In the genomic region with DNA sequence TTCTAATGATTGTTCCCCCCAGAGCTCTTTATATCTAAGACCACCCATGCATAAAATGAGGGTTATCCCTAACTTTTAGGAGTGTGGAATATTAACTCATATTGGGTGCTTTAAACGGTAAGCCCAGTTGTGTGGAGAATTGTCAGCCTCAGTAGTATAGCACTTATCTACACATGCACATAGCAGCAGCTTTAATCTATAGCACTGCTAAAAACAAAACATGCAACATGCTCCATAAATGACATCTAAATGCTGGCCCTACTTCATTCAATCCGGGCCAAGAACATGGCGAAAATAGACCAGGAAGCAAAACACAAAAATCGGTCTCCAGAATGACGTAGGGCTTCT, we compare ENCODE assay signal across 9 mouse cellular contexts. TPM values are rescaled to one million over a fixed set of nuclear protein-coding genes. Genes with fewer than 3 reads are reported as not detected.
DNase-seq lines count a peak whose midpoint lies in the region; ATAC-seq and TF ChIP-seq lines count a peak whose summit lies in the region.
"Had no signal": no experiment of that assay in that cellular context is flagged by ENCODE, and none has a peak within 500 bp of the region (broad histone marks: within the 10 kb centered on the region; RNA-seq: fewer than 3 reads in every experiment).

No protein-coding gene starts in this region.

- no peak for DNase-seq in kidney, postnatal 0 days (ENCODE audit: low spot score)
- DNase-seq in kidney, postnatal 10 days, result no peak
- no peak for DNase-seq in embryonic facial prominence, embryonic 11.5 days (ENCODE audit: low spot score)
- no peak for DNase-seq in adrenal gland, postnatal 4 days (ENCODE audit: low spot score in 2 of 2)
- no peak for DNase-seq in yolk sac, embryonic 10.5 days (ENCODE audit: low spot score)
- no peak for DNase-seq in adrenal gland, adult 2 months

- H3K36me3 ChIP-seq in kidney, postnatal 0 days (ENCODE audit: insufficient read depth, low read length), result peaks cover 19% of the 10 kb centered on the region
- H3K36me3 ChIP-seq in embryonic facial prominence, embryonic 11.5 days (replicated peaks; ENCODE audit: control insufficient read depth, insufficient read depth, low read depth, low read length), result peaks cover 21% of the 10 kb centered on the region
- H3K36me3 ChIP-seq in hindbrain, embryonic 16.5 days (ENCODE audit: control insufficient read depth, insufficient read depth, low read length), result peaks cover 22% of the 10 kb centered on the region
- peaks cover 8% of the 10 kb centered on the region for H3K36me3 ChIP-seq in midbrain, embryonic 15.5 days (replicated peaks)

- H3K4me2 ChIP-seq in kidney, postnatal 0 days (ENCODE audit: low read length), result peak overlapping the region; percentile 62
- H3K4me2 ChIP-seq in embryonic facial prominence, embryonic 11.5 days (ENCODE audit: low read depth, low read length), result peak overlapping the region; percentile 65
- peak overlapping the region; percentile 58 for H3K4me2 ChIP-seq in hindbrain, embryonic 16.5 days (ENCODE audit: low read length)
- H3K4me2 ChIP-seq in midbrain, embryonic 15.5 days, result peak overlapping the region; percentile 69

- H3K4me3 ChIP-seq in kidney, postnatal 0 days (replicated peaks; ENCODE audit: low read depth, low read length), result peak overlapping the region; percentile 55
- H3K4me3 ChIP-seq in embryonic facial prominence, embryonic 11.5 days (ENCODE audit: low read depth, low read length), result peak overlapping the region; percentile 52
- H3K4me3 ChIP-seq in hindbrain, embryonic 16.5 days (ENCODE audit: low read length), result peak overlapping the region; percentile 84
- peak overlapping the region; percentile 82 for H3K4me3 ChIP-seq in midbrain, embryonic 15.5 days

- WGBS in kidney, postnatal 0 days, result 1% methylated on average over 5 of the region's 5 CpGs
- 2% methylated on average over 5 of the region's 5 CpGs for WGBS in embryonic facial prominence, embryonic 11.5 days
- WGBS in hindbrain, embryonic 16.5 days, result 2% methylated on average over 5 of the region's 5 CpGs
- 0% methylated on average over 5 of the region's 5 CpGs for WGBS in midbrain, embryonic 15.5 days

- H3K27ac ChIP-seq in kidney, postnatal 0 days, result peak overlapping the region; percentile 88
- H3K27ac ChIP-seq in embryonic facial prominence, embryonic 11.5 days (replicated peaks; ENCODE audit: low read depth, low read length), result peak overlapping the region; percentile 91
- H3K27ac ChIP-seq in hindbrain, embryonic 16.5 days (ENCODE audit: low read depth, low read length), result peak overlapping the region; percentile 95
- peak overlapping the region; percentile 98 for H3K27ac ChIP-seq in midbrain, embryonic 15.5 days

- H3K27me3 ChIP-seq in kidney, postnatal 0 days (ENCODE audit: insufficient read depth, low read length), result no peaks in the 10 kb centered on the region
- H3K27me3 ChIP-seq in embryonic facial prominence, embryonic 11.5 days (ENCODE audit: control insufficient read depth, insufficient read depth, low read length), result no peaks in the 10 kb centered on the region
- H3K27me3 ChIP-seq in hindbrain, embryonic 16.5 days (replicated peaks; ENCODE audit: control insufficient read depth, insufficient read depth, low read length), result no peaks in the 10 kb centered on the region
- no peaks in the 10 kb centered on the region for H3K27me3 ChIP-seq in midbrain, embryonic 15.5 days (replicated peaks)

- peaks cover 12% of the 10 kb centered on the region; the same call in 1 of the 2 replicates for H3K4me1 ChIP-seq in kidney, postnatal 0 days (replicated peaks; ENCODE audit: insufficient read depth, low read length)
- H3K4me1 ChIP-seq in embryonic facial prominence, embryonic 11.5 days (ENCODE audit: control insufficient read depth, insufficient read depth, low read length), result no peaks in the 10 kb centered on the region
- H3K4me1 ChIP-seq in hindbrain, embryonic 16.5 days (ENCODE audit: control insufficient read depth, insufficient read depth, low read depth, low read length), result peaks cover 31% of the 10 kb centered on the region
- peaks cover 32% of the 10 kb centered on the region for H3K4me1 ChIP-seq in midbrain, embryonic 15.5 days

- no peak for TF ChIP-seq CTCF in kidney, postnatal 0 days (IDR thresholded peaks at IDR 0.05; ENCODE audit: low read depth)

- 0 out of 2 replicates have a peak, but pooled peaks have one; percentile 0 for ATAC-seq in kidney, postnatal 0 days (replicated peaks; ENCODE audit: low FRiP score, low read depth)
- 0 out of 2 replicates have a peak, but pooled peaks have one; percentile 2 for ATAC-seq in embryonic facial prominence, embryonic 11.5 days (replicated peaks; ENCODE audit: insufficient number of reproducible peaks, low FRiP score, low TSS enrichment, low read depth)
- peak; percentile 9 for ATAC-seq in hindbrain, embryonic 16.5 days
- peak; percentile 25; the same call in 1 of the 2 replicates for ATAC-seq in midbrain, embryonic 15.5 days (replicated peaks)

- H3K9ac ChIP-seq in kidney, postnatal 0 days (ENCODE audit: low read depth, low read length), result peak overlapping the region; percentile 56
- peak overlapping the region; percentile 87 for H3K9ac ChIP-seq in embryonic facial prominence, embryonic 11.5 days (replicated peaks; ENCODE audit: low read length)
- H3K9ac ChIP-seq in hindbrain, embryonic 16.5 days (ENCODE audit: low read depth, low read length), result peak overlapping the region; percentile 91
- H3K9ac ChIP-seq in midbrain, embryonic 15.5 days, result peak overlapping the region; percentile 95

- no peaks in the 10 kb centered on the region for H3K9me3 ChIP-seq in kidney, postnatal 0 days (replicated peaks; ENCODE audit: low read length)
- no peaks in the 10 kb centered on the region for H3K9me3 ChIP-seq in embryonic facial prominence, embryonic 11.5 days (replicated peaks; ENCODE audit: control insufficient read depth, low read length)
- no peaks in the 10 kb centered on the region for H3K9me3 ChIP-seq in hindbrain, embryonic 16.5 days (ENCODE audit: control insufficient read depth, low read length)
- H3K9me3 ChIP-seq in midbrain, embryonic 15.5 days, result no peaks in the 10 kb centered on the region

RNA-seq across cellular contexts. Expression of gene Slc3a2, which starts 0.6 kb away (rescaled TPM):
- polyA plus RNA-seq in kidney, postnatal 0 days (2015; fragmentation: Nextera tagmentation; extraction: Ambion mirVana), result 151 and 158 TPM in 2 replicates
- 120 and 125 TPM in 2 replicates for polyA plus RNA-seq in embryonic facial prominence, embryonic 11.5 days (2014; fragmentation: Nextera tagmentation; extraction: Ambion mirVana)
- 183 and 191 TPM in 2 replicates for polyA plus RNA-seq in hindbrain, embryonic 16.5 days (2015; fragmentation: Nextera tagmentation; extraction: Ambion mirVana)
- polyA plus RNA-seq in midbrain, embryonic 15.5 days (2015; fragmentation: Nextera tagmentation; extraction: Ambion mirVana), result 165 and 174 TPM in 2 replicates
- 100 to 1,000 TPM; 161 to 174 TPM for total RNA-seq in adrenal gland, postnatal 4 days (2021)
- 100 to 1,000 TPM; 202 to 548 TPM for total RNA-seq in adrenal gland, adult 2 months (2021)
- 162 and 192 TPM in 2 replicates for polyA plus RNA-seq in adrenal gland, adult 2 months (2012; rRNA removed)

RNA-seq across cellular contexts. Expression of gene Wdr74, which starts 13.1 kb away (rescaled TPM):
- polyA plus RNA-seq in kidney, postnatal 0 days (2015; fragmentation: Nextera tagmentation; extraction: Ambion mirVana), result 71.3 and 77.7 TPM in 2 replicates
- 91.0 and 92.3 TPM in 2 replicates for polyA plus RNA-seq in embryonic facial prominence, embryonic 11.5 days (2014; fragmentation: Nextera tagmentation; extraction: Ambion mirVana)
- 89.6 and 92.0 TPM in 2 replicates for polyA plus RNA-seq in hindbrain, embryonic 16.5 days (2015; fragmentation: Nextera tagmentation; extraction: Ambion mirVana)
- polyA plus RNA-seq in midbrain, embryonic 15.5 days (2015; fragmentation: Nextera tagmentation; extraction: Ambion mirVana), result 100.0 and 103 TPM in 2 replicates
- 10 to 100 TPM; 64.2 to 64.3 TPM for total RNA-seq in adrenal gland, postnatal 4 days (2021)
- total RNA-seq in adrenal gland, adult 2 months (2021), result 10 to 100 TPM; 54.3 to 77.1 TPM
- 23.4 and 24.0 TPM in 2 replicates for polyA plus RNA-seq in adrenal gland, adult 2 months (2012; rRNA removed)

RNA-seq across cellular contexts. Expression of gene 1700092M07Rik, which starts 18.0 kb away (rescaled TPM):
- 0.75 and 1.1 TPM in 2 replicates for polyA plus RNA-seq in kidney, postnatal 0 days (2015; fragmentation: Nextera tagmentation; extraction: Ambion mirVana)
- polyA plus RNA-seq in embryonic facial prominence, embryonic 11.5 days (2014; fragmentation: Nextera tagmentation; extraction: Ambion mirVana), result 1.1 and 1.8 TPM in 2 replicates
- polyA plus RNA-seq in hindbrain, embryonic 16.5 days (2015; fragmentation: Nextera tagmentation; extraction: Ambion mirVana), result 1.5 and 1.6 TPM in 2 replicates
- 1.5 and 1.7 TPM in 2 replicates for polyA plus RNA-seq in midbrain, embryonic 15.5 days (2015; fragmentation: Nextera tagmentation; extraction: Ambion mirVana)
- 1 to 10 TPM; 2.3 to 2.5 TPM for total RNA-seq in adrenal gland, postnatal 4 days (2021)
- under 1 TPM; 0.79 to 0.84 TPM for total RNA-seq in adrenal gland, adult 2 months (2021)
- not detected in 2 replicates for polyA plus RNA-seq in adrenal gland, adult 2 months (2012; rRNA removed)
- total RNA-seq: gastrocnemius, adult 8-10 months had no signal

RNA-seq across cellular contexts. Expression of gene Stx5a, which starts 18.7 kb away (rescaled TPM):
- 105 and 115 TPM in 2 replicates for polyA plus RNA-seq in kidney, postnatal 0 days (2015; fragmentation: Nextera tagmentation; extraction: Ambion mirVana)
- 107 and 110 TPM in 2 replicates for polyA plus RNA-seq in embryonic facial prominence, embryonic 11.5 days (2014; fragmentation: Nextera tagmentation; extraction: Ambion mirVana)
- 109 and 119 TPM in 2 replicates for polyA plus RNA-seq in hindbrain, embryonic 16.5 days (2015; fragmentation: Nextera tagmentation; extraction: Ambion mirVana)
- 121 and 123 TPM in 2 replicates for polyA plus RNA-seq in midbrain, embryonic 15.5 days (2015; fragmentation: Nextera tagmentation; extraction: Ambion mirVana)
- 100 to 1,000 TPM; 118 to 125 TPM for total RNA-seq in adrenal gland, postnatal 4 days (2021)
- 10 to 100 TPM; 80.4 to 95.4 TPM for total RNA-seq in adrenal gland, adult 2 months (2021)
- polyA plus RNA-seq in adrenal gland, adult 2 months (2012; rRNA removed), result 67.1 and 73.5 TPM in 2 replicates

RNA-seq across cellular contexts. Expression of gene Nxf1, which starts 34.3 kb away (rescaled TPM):
- polyA plus RNA-seq in kidney, postnatal 0 days (2015; fragmentation: Nextera tagmentation; extraction: Ambion mirVana), result 114 and 123 TPM in 2 replicates
- polyA plus RNA-seq in embryonic facial prominence, embryonic 11.5 days (2014; fragmentation: Nextera tagmentation; extraction: Ambion mirVana), result 230 and 238 TPM in 2 replicates
- 120 and 140 TPM in 2 replicates for polyA plus RNA-seq in hindbrain, embryonic 16.5 days (2015; fragmentation: Nextera tagmentation; extraction: Ambion mirVana)
- polyA plus RNA-seq in midbrain, embryonic 15.5 days (2015; fragmentation: Nextera tagmentation; extraction: Ambion mirVana), result 161 and 171 TPM in 2 replicates
- 100 to 1,000 TPM; 124 to 145 TPM for total RNA-seq in adrenal gland, postnatal 4 days (2021)
- total RNA-seq in adrenal gland, adult 2 months (2021), result 100 to 1,000 TPM; 102 to 165 TPM
- polyA plus RNA-seq in adrenal gland, adult 2 months (2012; rRNA removed), result 43.4 and 48.0 TPM in 2 replicates
